Mouse (Mus musculus): Measurements from ENCODE around the gene Phf6.
"Not testable (repeated sequence)": the region's sequence is repeated elsewhere in the genome, so short reads cannot be mapped to it uniquely, and the experiment has no call there.

DNA sequence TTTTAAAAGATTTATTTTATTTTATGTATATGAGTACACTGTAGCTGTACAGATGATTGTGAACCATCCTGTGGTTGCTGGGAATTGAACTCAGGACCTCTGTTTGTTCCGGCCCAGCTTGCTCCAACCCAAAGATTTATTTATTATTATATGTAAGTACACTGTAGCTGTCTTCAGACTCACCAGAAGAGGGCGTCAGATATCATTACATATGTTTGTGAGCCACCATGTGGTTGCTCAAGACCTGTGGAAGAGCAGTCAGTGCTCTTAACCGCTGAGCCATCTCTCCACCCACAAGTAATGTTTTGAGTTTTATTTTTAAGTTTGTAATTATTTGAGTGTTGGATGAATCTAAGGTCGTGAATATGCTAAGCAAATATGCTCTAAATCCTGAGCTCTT is 92.8 kb downstream of the Phf6 start:
- not testable (repeated sequence) for TF ChIP-seq POLR2A (IDR thresholded peaks at IDR 0.05; ENCODE audit: insufficient read depth, low read length); CTCF (IDR thresholded peaks at IDR 0.05; ENCODE audit: low read depth, low read length); EP300 (IDR thresholded peaks at IDR 0.05; ENCODE audit: insufficient read depth, low read depth, low read length)
